Mouse (Mus musculus) embryonic fibroblast, embryonic 13.5 days (primary cell): ENCODE measurements around the gene Mkrn2os.

Experiments
- CTCF ChIP-seq: IDR thresholded peaks from 2 replicates; pipeline ENCODE4 v1.5.1; 2011; ENCODE audit warnings: mild to moderate bottlenecking, control low read depth, low read length, moderate library complexity, borderline replicate concordance; ENCODE audit not compliant: insufficient read depth
- POLR2A ChIP-seq: IDR thresholded peaks from 2 replicates; pipeline ENCODE4 v1.6.1; 2011; ENCODE audit warnings: low read depth, mild to moderate bottlenecking, control low read depth, low read length, moderate library complexity

DNA sequence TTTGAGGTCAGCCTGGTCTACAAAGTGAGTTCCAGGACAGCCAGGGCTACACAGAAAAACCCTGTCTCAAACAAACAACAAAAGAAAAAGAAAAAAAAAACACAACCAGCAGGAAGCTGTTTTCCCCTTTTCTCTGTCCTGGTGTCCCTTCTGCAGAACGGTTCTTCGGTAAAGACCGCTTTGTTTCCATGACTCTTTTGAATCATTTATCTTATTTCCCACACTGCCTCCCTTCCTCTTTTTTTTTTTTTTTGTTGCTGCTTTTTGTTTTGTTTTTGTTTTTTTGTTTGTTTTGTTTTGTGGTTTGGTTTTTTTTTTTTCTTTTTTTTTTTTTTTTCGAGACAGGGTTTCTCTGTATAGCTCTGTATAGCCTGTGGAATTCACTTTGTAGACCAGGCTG lies 876 bp upstream of the Mkrn2os start:
- TF ChIP-seq POLR2A (no peak), CTCF (no peak)
